Mouse (Mus musculus): ENCODE measurements around the gene Mettl2.
"Not testable (repeated sequence)": the region's sequence is repeated elsewhere in the genome, so short reads cannot be mapped to it uniquely, and the experiment has no call there.

Gene Mettl2

GRCm38 (mm10) chr11:105125735-105126519 lies at the start of gene Mettl2:
Gene Mettl2, plus strand, starts transcription at chr11:105126425.
- in situ Hi-C loops (cut with MboI), result loop anchor here (5.0 kb wide), 1 partner anchor 56 kb away; no protein-coding TSS in a partner anchor

- in situ Hi-C loops (cut with MboI), result loop anchor here (25.0 kb wide), 1 partner anchor 525 kb away; no protein-coding TSS in a partner anchor
Observed at GRCm38 (mm10) chr11:105112448-105112847, 13.8 kb upstream of the Mettl2 start.

GRCm38 (mm10) chr11:105117814-105118213 lies 8.4 kb upstream of the Mettl2 start:
- in situ Hi-C loops (cut with MboI), result loop anchor here (25.0 kb wide), 1 partner anchor 531 kb away; no protein-coding TSS in a partner anchor

GRCm38 (mm10) chr11:105120551-105121061 lies 5.6 kb upstream of the Mettl2 start:
- in situ Hi-C loops (cut with MboI), result loop anchor here (25.0 kb wide), 1 partner anchor 533 kb away; no protein-coding TSS in a partner anchor

GRCm38 (mm10) chr11:105121792-105122191 lies 4.4 kb upstream of the Mettl2 start:
- in situ Hi-C loops (cut with MboI), result loop anchor here (25.0 kb wide), 1 partner anchor 534 kb away; no protein-coding TSS in a partner anchor

GRCm38 (mm10) chr11:105123986-105124385 lies 2.2 kb upstream of the Mettl2 start:
- in situ Hi-C loops (cut with MboI), result loop anchor here (25.0 kb wide), 1 partner anchor 537 kb away; no protein-coding TSS in a partner anchor

- in situ Hi-C loops (cut with MboI), result loop anchor here (5.0 kb wide), 1 partner anchor 56 kb away; no protein-coding TSS in a partner anchor
Observed at GRCm38 (mm10) chr11:105126520-105127029, 350 bp downstream of the Mettl2 start.

- in situ Hi-C loops (cut with MboI), result no loop called here
Observed at GRCm38 (mm10) chr11:105135692-105136091, 9.5 kb downstream of the Mettl2 start.

GRCm38 (mm10) chr11:105137255-105137654 lies 11.0 kb downstream of the Mettl2 start:
- in situ Hi-C loops (cut with MboI), result not testable (repeated sequence)

- in situ Hi-C loops (cut with MboI), result not testable (repeated sequence)
Observed at GRCm38 (mm10) chr11:105140512-105140911, 14.3 kb downstream of the Mettl2 start.

GRCm38 (mm10) chr11:105141115-105141514 lies 14.9 kb downstream of the Mettl2 start:
- in situ Hi-C loops (cut with MboI), result no loop called here

- in situ Hi-C loops (cut with MboI), result no loop called here
Observed at GRCm38 (mm10) chr11:105143564-105143963, 17.3 kb downstream of the Mettl2 start.

GRCm38 (mm10) chr11:105144084-105144483 lies 17.9 kb downstream of the Mettl2 start:
- in situ Hi-C loops (cut with MboI), result no loop called here

GRCm38 (mm10) chr11:105144508-105145210 lies 18.4 kb downstream of the Mettl2 start:
- in situ Hi-C loops (cut with MboI), result no loop called here

GRCm38 (mm10) chr11:105145211-105145610 lies 19.0 kb downstream of the Mettl2 start:
- in situ Hi-C loops (cut with MboI), result no loop called here

- in situ Hi-C loops (cut with MboI), result no loop called here
Observed at GRCm38 (mm10) chr11:105146593-105146992, 20.4 kb downstream of the Mettl2 start, which contains the start of gene Gm10842. Gene Gm10842, plus strand, starts transcription at chr11:105146893.

- in situ Hi-C loops (cut with MboI), result no loop called here
Observed at GRCm38 (mm10) chr11:105149353-105149752, 23.1 kb downstream of the Mettl2 start.

GRCm38 (mm10) chr11:105149766-105150165 lies 23.5 kb downstream of the Mettl2 start:
- in situ Hi-C loops (cut with MboI), result no loop called here

GRCm38 (mm10) chr11:105150691-105151090 lies 24.5 kb downstream of the Mettl2 start:
- in situ Hi-C loops (cut with MboI), result no loop called here

- in situ Hi-C loops (cut with MboI), result no loop called here
Observed at GRCm38 (mm10) chr11:105151226-105152016, 25.2 kb downstream of the Mettl2 start.

GRCm38 (mm10) chr11:105152017-105152300 lies 25.7 kb downstream of the Mettl2 start:
- in situ Hi-C loops (cut with MboI), result no loop called here
